Mouse (Mus musculus) adrenal gland, postnatal 0 days (tissue): ENCODE results near the gene Gal3st1. TPM values are rescaled to one million over a fixed set of nuclear protein-coding genes. Genes with fewer than 3 reads are reported as not detected.

Experiments
- polyA plus RNA-seq: library from polyadenylated mRNA; unstranded; fragments of >200 nt; fragmentation: Nextera tagmentation; extraction: Ambion mirVana; gene quantifications from 2 replicates; pipeline ENCODE4 v1.2.1, GENCODE M21; 2015

Gal3st1 gene
- 2.8 TPM in 2 replicates for polyA plus RNA-seq

GRCm38 (mm10) chr11:3983291-3983862 lies at the start of gene Gal3st1:
Gal3st1 (plus strand) TSS chr11:3983636.

GRCm38 (mm10) chr11:3963610-3964415 lies 19.6 kb upstream of the Gal3st1 start, which contains the start of gene Pes1:
Pes1 (plus strand) TSS chr11:3963975.

GRCm38 (mm10) chr11:3976678-3977077 lies 6.8 kb upstream of the Gal3st1 start, which contains the start of gene 4930556J24Rik:
4930556J24Rik (minus strand) TSS chr11:3976778.

GRCm38 (mm10) chr11:4031126-4031941 lies 47.9 kb downstream of the Gal3st1 start, which contains the start of gene Sec14l4:
Sec14l4 (plus strand) TSS chr11:4031462.

Other genes with a start within 250 kb of the Gal3st1 start
- gene Osbp2, start 119.7 kb upstream of the Gal3st1 start, polyA plus RNA-seq: 1.2 and 3.2 TPM in 2 replicates
- gene 4921536K21Rik, start 88.5 kb upstream of the Gal3st1 start, polyA plus RNA-seq: 0.13 and 0.15 TPM in 2 replicates
- gene Dusp18, start 88.4 kb upstream of the Gal3st1 start, polyA plus RNA-seq: 4.4 and 4.7 TPM in 2 replicates
- gene Slc35e4, start 69.0 kb upstream of the Gal3st1 start, polyA plus RNA-seq: 4.9 and 6.8 TPM in 2 replicates
- gene Tcn2, start 51.5 kb upstream of the Gal3st1 start, polyA plus RNA-seq: 87.0 and 165 TPM in 2 replicates
- gene Pes1, start 19.7 kb upstream of the Gal3st1 start, polyA plus RNA-seq: 44.4 and 61.7 TPM in 2 replicates
- 0.11 TPM in 2 replicates for gene 4930556J24Rik, start 6.9 kb upstream of the Gal3st1 start, polyA plus RNA-seq
- 0.46 and 0.57 TPM in 2 replicates for gene Sec14l4, start 47.8 kb downstream of the Gal3st1 start, polyA plus RNA-seq
- 0.72 and 1.3 TPM in 2 replicates for gene Sec14l3, start 81.2 kb downstream of the Gal3st1 start, polyA plus RNA-seq
- 9.5 and 17.3 TPM in 2 replicates for gene Mtfp1, start 111.8 kb downstream of the Gal3st1 start, polyA plus RNA-seq
- 2.3 and 3.0 TPM in 2 replicates for gene Sec14l2, start 139.8 kb downstream of the Gal3st1 start, polyA plus RNA-seq
- 33.5 and 36.5 TPM in 2 replicates for gene Rnf215, start 151.6 kb downstream of the Gal3st1 start, polyA plus RNA-seq
- gene Ccdc157, start 176.7 kb downstream of the Gal3st1 start, polyA plus RNA-seq: 4.4 and 5.4 TPM in 2 replicates
- gene Sf3a1, start 176.7 kb downstream of the Gal3st1 start, polyA plus RNA-seq: 19.8 and 21.3 TPM in 2 replicates
- 23.1 and 23.3 TPM in 2 replicates for gene Tbc1d10a, start 203.2 kb downstream of the Gal3st1 start, polyA plus RNA-seq
- gene Castor1, start 234.6 kb downstream of the Gal3st1 start, polyA plus RNA-seq: 12.2 and 14.9 TPM in 2 replicates